Mouse (Mus musculus) bone marrow, adult 2 months (tissue): ENCODE results near the gene Ap5z1. TPM values are rescaled to one million over a fixed set of nuclear protein-coding genes. Genes with fewer than 3 reads are reported as not detected.
A peak's percentile ranks its signal among the peaks of the same experiment; 100 is the strongest.

ENCODE experiments used
- H3K27ac ChIP-seq: fragments of 200-500 bp; 2 replicates; pipeline ENCODE4 v1.5.1; 2012; ENCODE audit warnings: low read depth, mild to moderate bottlenecking, control low read depth, inconsistent platforms, low read length; ENCODE audit not compliant: control insufficient read depth, poor library complexity, insufficient read depth
- H3K4me1 ChIP-seq: fragments of 200-500 bp; 2 replicates; pipeline ENCODE4 v1.6.1; 2011; ENCODE audit warnings: low read length; ENCODE audit not compliant: control insufficient read depth, insufficient read depth
- H3K4me3 ChIP-seq: fragments of 200-500 bp; replicated peaks from 2 replicates; pipeline ENCODE3; 2011; ENCODE audit warnings: mild to moderate bottlenecking, low read depth, low read length, control low read depth; ENCODE audit not compliant: control insufficient read depth
- CTCF ChIP-seq: fragments of 200-500 bp; IDR thresholded peaks from 2 replicates; pipeline ENCODE4 v1.5.1; 2011; ENCODE audit warnings: low read length, control low read depth; ENCODE audit not compliant: control insufficient read depth, insufficient read depth
- POLR2A ChIP-seq: fragments of 200-500 bp; IDR thresholded peaks from 2 replicates; pipeline ENCODE4 v1.6.1; 2011; ENCODE audit warnings: low read depth, mild to moderate bottlenecking, control low read depth, low read length, borderline replicate concordance; ENCODE audit not compliant: control insufficient read depth
- WGBS: fragments of 180-500 bp; shearing (Covaris S2); methylation state at CpG from one replicate; pipeline ENCODE4 v1.1.7; 2018; 5-methylcytosine and 5-hydroxymethylcytosine counted together
- polyA plus RNA-seq: library from polyadenylated mRNA; stranded (reverse); fragments of >200 nt; gene quantifications from 2 replicates; pipeline ENCODE4 v1.2.4, GENCODE M21; 2011; ENCODE audit warnings: low replicate concordance; ENCODE audit not compliant: missing spikeins, insufficient read depth, insufficient read length

Gene Ap5z1
- polyA plus RNA-seq, 1 experiment, result 22.8 TPM

DNA sequence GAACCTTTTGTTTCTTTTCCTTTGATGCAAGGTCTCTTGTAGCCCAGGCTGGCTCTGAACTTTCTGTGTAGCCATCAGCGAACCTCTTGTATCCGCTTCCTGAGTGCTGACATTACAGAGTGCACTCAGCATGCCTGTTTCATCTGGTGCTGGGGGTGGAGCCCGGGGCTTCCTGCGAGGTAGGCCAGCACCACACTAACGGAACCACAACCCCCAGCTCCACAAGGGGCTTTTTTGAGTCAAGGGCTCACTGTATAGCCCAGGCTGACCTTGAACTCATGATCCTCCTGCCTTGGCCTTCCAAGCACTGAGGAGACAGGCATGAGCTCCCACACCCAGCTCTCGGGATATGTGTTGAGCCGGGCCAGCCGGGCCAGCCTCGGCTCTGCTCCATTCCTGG is 12.9 kb upstream of the Ap5z1 start:
- Histone ChIP-seq H3K4me1 (peaks cover 2% of the 10 kb centered on the region), H3K4me3 (no peak overlapping the region), H3K27ac (no peak overlapping the region)
- no peak for TF ChIP-seq POLR2A
- no peak for TF ChIP-seq CTCF
- WGBS, result 91% methylated on average over 9 of the region's 9 CpGs

DNA sequence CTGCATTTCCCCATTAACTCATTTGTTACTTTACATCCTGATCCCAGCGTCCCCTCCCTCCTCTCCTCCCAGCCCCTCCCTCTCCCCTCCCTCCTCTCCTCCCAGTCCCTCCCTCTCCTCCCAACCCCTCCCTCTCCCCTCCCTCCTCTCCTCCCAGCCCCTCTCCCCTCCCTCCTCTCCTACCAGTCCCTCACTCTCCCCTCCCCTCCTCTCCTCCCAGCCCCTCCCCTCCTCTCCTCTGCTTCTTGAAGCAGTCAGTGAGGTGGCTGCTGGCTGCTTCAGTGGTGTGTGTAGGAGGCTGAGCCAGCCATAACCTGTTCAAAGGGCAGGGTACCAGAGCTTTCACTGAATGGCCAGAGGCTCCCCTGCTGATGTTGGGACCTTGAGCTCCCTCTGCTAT is 12.0 kb upstream of the Ap5z1 start:
- Histone ChIP-seq H3K4me3 (no peak overlapping the region), H3K27ac (no peak overlapping the region), H3K4me1 (no peaks in the 10 kb centered on the region; the same call in none of the 2 replicates)
- 22% methylated on average over 1 of the region's 1 CpGs for WGBS
- no peak for TF ChIP-seq CTCF

DNA sequence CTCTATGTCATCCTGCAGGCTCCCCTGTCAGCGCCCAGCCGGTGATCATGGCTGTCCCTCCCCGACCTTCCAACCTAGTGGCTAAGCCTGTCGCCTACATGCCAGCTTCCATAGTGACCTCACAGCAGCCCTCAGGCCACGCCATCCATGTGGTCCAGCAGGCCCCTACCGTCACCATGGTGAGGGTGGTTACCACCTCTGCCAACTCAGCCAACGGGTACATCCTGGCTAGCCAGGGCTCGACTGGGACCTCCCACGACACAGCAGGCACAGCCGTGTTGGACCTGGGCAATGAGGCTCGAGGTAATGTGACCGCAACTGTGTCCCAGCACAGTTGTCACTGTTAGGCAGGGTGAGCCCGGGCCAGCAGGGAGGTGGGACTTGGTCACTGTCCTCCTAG is 10.0 kb upstream of the Ap5z1 start:
- TF ChIP-seq CTCF, result no peak
- no peak for TF ChIP-seq POLR2A
- H3K4me1 ChIP-seq, result peaks cover 3% of the 10 kb centered on the region; the same call in 1 of the 2 replicates
- no peak overlapping the region for H3K27ac ChIP-seq
- WGBS, result 89% methylated on average over 13 of the region's 13 CpGs
- H3K4me3 ChIP-seq, result no peak overlapping the region

DNA sequence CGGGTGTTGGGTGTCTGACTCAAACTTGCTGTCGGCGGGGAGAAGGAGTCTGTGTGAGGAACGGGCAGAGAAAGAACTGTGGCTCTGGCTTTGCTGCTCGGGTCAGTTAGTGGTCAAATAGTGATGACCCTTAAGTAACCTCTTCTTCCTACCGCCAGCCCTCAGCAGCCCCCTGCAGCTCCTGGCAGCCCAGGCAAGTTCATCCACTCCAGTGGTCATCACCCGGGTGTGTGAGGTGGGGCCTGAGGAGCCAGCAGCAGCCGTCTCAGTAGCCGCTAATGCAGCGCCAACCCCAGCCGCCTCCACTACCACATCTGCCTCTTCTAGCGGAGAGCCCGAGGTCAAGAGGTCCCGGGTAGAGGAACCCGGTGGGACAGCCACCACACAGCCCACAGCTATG is 7.4 kb upstream of the Ap5z1 start:
- 79% methylated on average over 15 of the region's 15 CpGs for WGBS
- no peak overlapping the region for H3K4me3 ChIP-seq

DNA sequence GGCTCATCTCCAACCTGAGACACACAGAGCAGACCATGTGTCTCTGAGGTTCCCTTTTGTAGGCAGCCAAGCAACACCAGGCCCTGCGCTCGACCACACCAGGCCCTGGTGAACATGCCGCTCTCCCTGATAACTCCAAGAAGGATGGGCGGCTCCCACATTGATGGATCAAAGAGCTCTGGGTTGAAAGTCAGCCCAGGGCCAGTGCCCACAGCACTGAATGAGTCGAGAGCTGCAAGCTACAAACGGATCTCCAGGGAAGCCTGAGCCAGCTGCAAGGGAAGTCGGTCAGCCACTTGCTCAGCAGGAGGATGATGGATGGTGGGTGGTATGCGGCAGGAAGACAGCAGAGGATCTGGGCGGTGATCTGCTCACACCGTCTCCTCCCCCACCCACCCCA is 6.4 kb upstream of the Ap5z1 start:
- TF ChIP-seq CTCF (no peak), POLR2A (no peak)
- WGBS, result 49% methylated on average over 10 of the region's 10 CpGs
- H3K4me3 ChIP-seq, result no peak overlapping the region
- H3K4me1 ChIP-seq, result peaks cover 5% of the 10 kb centered on the region; the same call in 1 of the 2 replicates
- no peak overlapping the region for H3K27ac ChIP-seq

More for the DNA sequence above, 7.4 kb upstream of the Ap5z1 start:
- H3K27ac ChIP-seq, result no peak overlapping the region
- TF ChIP-seq POLR2A (no peak), CTCF (no peak)
- peaks cover 5% of the 10 kb centered on the region; the same call in 1 of the 2 replicates for H3K4me1 ChIP-seq

DNA sequence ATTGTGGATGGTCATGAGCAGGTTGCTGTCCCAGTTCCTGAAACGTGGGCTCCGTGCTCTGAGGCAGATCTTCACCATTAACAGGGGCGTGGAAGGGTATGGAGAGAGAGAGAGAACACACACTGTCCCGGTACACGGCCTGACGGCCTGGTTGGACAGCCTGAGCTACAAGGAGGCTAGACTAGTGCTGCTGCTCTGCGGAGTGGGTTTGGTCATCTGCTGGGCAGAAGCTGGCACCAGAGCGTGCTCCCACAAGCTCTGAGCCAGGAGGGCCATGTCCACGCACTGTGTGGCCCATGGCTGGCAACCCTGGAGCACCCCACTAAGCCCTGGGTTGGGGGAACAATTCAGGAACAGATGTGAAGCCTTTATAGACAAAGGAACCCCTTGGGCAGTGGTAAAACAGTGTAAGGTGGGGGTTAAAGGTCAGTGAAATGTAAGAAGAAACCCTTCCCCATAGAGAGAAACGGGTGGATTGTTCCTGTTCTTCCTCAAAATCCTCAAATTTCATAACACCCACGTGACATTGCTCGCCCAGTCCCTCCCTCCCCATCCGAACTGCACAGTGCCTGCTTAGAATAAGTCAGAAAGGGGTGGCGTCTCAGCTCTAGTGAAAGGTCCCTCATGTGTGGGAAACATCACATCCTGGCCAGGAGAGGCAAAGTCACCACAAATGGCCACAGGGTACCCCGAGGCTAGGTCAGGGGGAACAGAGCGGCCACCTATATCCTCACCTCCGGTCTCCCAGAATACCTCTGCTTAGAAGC is 4.8 kb upstream of the Ap5z1 start:
- H3K27ac ChIP-seq, result peak overlapping the region; percentile 36; the same call in 1 of the 2 replicates
- peaks cover 5% of the 10 kb centered on the region; the same call in 1 of the 2 replicates for H3K4me1 ChIP-seq
- no peak for TF ChIP-seq CTCF
- TF ChIP-seq POLR2A, result no peak
- 63% methylated on average over 17 of the region's 17 CpGs for WGBS
- H3K4me3 ChIP-seq, result no peak overlapping the region

DNA sequence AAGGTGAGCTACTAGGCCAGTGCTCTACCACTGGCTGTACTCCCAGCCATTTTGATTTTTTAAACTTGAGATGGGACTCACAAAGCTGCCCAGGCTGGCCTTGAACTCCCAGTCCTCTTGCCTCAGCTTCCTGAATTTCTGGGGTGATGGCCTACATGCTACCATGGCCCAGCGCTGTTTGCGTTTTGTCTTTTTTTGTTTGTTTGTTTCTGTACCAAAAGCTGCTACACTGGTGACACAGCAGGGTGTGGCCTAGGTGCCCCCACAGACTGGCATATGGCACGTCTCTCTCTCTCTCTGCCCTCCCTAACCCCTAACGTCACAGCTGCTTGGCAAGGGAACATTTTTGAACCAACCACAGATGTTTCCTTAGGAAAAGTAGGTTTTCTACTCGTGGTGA is 3.9 kb upstream of the Ap5z1 start:
- Histone ChIP-seq H3K4me1 (peaks cover 5% of the 10 kb centered on the region; the same call in 1 of the 2 replicates), H3K27ac (no peak overlapping the region), H3K4me3 (no peak overlapping the region)
- WGBS, result 50% methylated on average over 5 of the region's 5 CpGs
- TF ChIP-seq POLR2A (no peak), CTCF (no peak)

DNA sequence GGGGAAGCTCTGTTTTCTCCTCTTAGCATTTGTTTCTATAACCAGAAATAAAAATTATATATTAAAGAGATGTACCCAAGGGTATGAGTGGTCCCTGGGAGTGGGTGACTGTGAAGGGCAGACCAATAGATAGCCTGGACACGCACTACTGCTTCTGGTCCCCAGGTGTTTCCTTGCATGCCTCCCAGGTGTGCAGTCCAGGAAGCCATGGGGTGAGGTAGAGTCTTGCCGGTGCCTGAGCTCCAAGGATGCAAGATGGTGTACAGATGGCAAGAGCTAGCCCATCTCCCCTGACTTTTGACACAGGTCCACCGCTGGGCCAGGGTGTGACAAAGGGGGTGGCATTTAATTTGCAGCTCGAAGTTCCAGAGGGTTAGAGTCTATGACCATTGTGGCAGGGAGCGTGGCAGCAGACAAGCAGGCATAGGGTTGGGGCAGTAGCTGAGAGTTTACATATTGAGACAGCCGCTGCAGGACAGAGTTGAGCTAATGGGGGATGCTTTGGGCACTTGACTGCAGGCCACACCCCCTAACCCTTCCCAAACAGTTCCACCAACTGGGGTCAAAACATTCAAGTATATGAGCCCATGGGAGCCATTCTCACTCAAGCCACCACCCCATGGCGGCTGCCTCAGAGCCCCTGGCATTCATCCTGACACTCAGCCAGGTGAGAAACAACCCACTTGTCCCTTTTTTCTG is 1.7 kb upstream of the Ap5z1 start:
- no peak overlapping the region for H3K27ac ChIP-seq
- no peak overlapping the region for H3K4me3 ChIP-seq
- peaks cover 5% of the 10 kb centered on the region; the same call in 1 of the 2 replicates for H3K4me1 ChIP-seq
- TF ChIP-seq POLR2A (no peak), CTCF (no peak)
- 88% methylated on average over 7 of the region's 7 CpGs for WGBS
